Comparison of ENCODE assay signal across 8 mouse cellular contexts in genomic region chr3:158031371-158031925, GRCm38 (mm10). TPM values are rescaled to one million over a fixed set of nuclear protein-coding genes. Genes with fewer than 3 reads are reported as not detected.
A peak's percentile ranks its signal among the peaks of the same experiment; 100 is the strongest.
DNase-seq lines count a peak whose midpoint lies in the region; ATAC-seq and TF ChIP-seq lines count a peak whose summit lies in the region.

No protein-coding gene starts in this region.

- peak overlapping the region; percentile 68 for H3K4me2 ChIP-seq in kidney, embryonic 14.5 days (replicated peaks; ENCODE audit: low read depth, low read length)
- H3K4me2 ChIP-seq in limb, embryonic 15.5 days: peak overlapping the region; percentile 60
- peak overlapping the region; percentile 80 for H3K4me2 ChIP-seq in midbrain, postnatal 0 days (ENCODE audit: low read depth, low read length, poor library complexity, severe bottlenecking)

- peaks cover 100% of the 10 kb centered on the region for H3K79me2 ChIP-seq in C2C12 (ENCODE audit: control insufficient read depth, insufficient read depth)

- peak overlapping the region; percentile 99 for H3ac ChIP-seq in C2C12 (ENCODE audit: control insufficient read depth, insufficient read length, low read depth)

- peak overlapping the region; percentile 71 for H3K4me3 ChIP-seq in C2C12 (ENCODE audit: insufficient read depth, poor library complexity, severe bottlenecking)
- H3K4me3 ChIP-seq in embryonic fibroblast, embryonic 13.5 days (ENCODE audit: insufficient read depth, low read length): peak overlapping the region; percentile 87
- H3K4me3 ChIP-seq in heart, embryonic 10.5 days: peak overlapping the region; percentile 84
- H3K4me3 ChIP-seq in kidney, embryonic 14.5 days (ENCODE audit: low read length): peak overlapping the region; percentile 93
- H3K4me3 ChIP-seq in limb, embryonic 15.5 days: peak overlapping the region; percentile 96
- H3K4me3 ChIP-seq in midbrain, postnatal 0 days (ENCODE audit: low read depth, low read length): peak overlapping the region; percentile 98

- H3K79me3 ChIP-seq in C2C12 (ENCODE audit: low read depth): peaks cover 94% of the 10 kb centered on the region

- peak; percentile 94 for ATAC-seq in kidney, embryonic 14.5 days (ENCODE audit: low FRiP score, low TSS enrichment)
- ATAC-seq in limb, embryonic 15.5 days (ENCODE audit: insufficient number of reproducible peaks, low FRiP score, low TSS enrichment, low read depth): peak; percentile 85
- ATAC-seq in midbrain, postnatal 0 days (ENCODE audit: low FRiP score): peak; percentile 94

- H3K27ac ChIP-seq in embryonic fibroblast, embryonic 13.5 days (ENCODE audit: insufficient read depth, low read length): peak overlapping the region; percentile 88
- peak overlapping the region; percentile 96 for H3K27ac ChIP-seq in heart, embryonic 10.5 days
- peak overlapping the region; percentile 94 for H3K27ac ChIP-seq in kidney, embryonic 14.5 days (ENCODE audit: low read depth, low read length)
- peak overlapping the region; percentile 96 for H3K27ac ChIP-seq in limb, embryonic 15.5 days
- H3K27ac ChIP-seq in midbrain, postnatal 0 days (ENCODE audit: low read depth, low read length): peak overlapping the region; percentile 85

- under 1% methylated on average over 61 of the region's 61 CpGs for WGBS in heart, embryonic 10.5 days
- under 1% methylated on average over 56 of the region's 61 CpGs for WGBS in kidney, embryonic 14.5 days
- under 1% methylated on average over 61 of the region's 61 CpGs for WGBS in limb, embryonic 15.5 days
- WGBS in midbrain, postnatal 0 days: under 1% methylated on average over 61 of the region's 61 CpGs

- no peak for TF ChIP-seq CTCF in C2C12 (IDR thresholded peaks at IDR 0.05; ENCODE audit: control insufficient read depth, insufficient read depth, insufficient read length)
- TF ChIP-seq CTCF in embryonic fibroblast, embryonic 13.5 days (IDR thresholded peaks at IDR 0.05; ENCODE audit: borderline replicate concordance, insufficient read depth, low read length): no peak
- TF ChIP-seq CTCF in midbrain, postnatal 0 days (IDR thresholded peaks at IDR 0.05): no peak

- peak; percentile 75 for TF ChIP-seq POLR2A in embryonic fibroblast, embryonic 13.5 days (IDR thresholded peaks at IDR 0.05; ENCODE audit: low read depth, low read length)

- H3K4me1 ChIP-seq in embryonic fibroblast, embryonic 13.5 days (ENCODE audit: control insufficient read depth, insufficient read depth, low read length): no peaks in the 10 kb centered on the region
- peaks cover 10% of the 10 kb centered on the region; the same call in 1 of the 2 replicates for H3K4me1 ChIP-seq in heart, embryonic 10.5 days
- H3K4me1 ChIP-seq in kidney, embryonic 14.5 days (ENCODE audit: control insufficient read depth, insufficient read depth, low read length): peaks cover 3% of the 10 kb centered on the region; the same call in 1 of the 2 replicates
- peaks cover 18% of the 10 kb centered on the region for H3K4me1 ChIP-seq in limb, embryonic 15.5 days
- H3K4me1 ChIP-seq in midbrain, postnatal 0 days (ENCODE audit: insufficient read depth, low read length): peaks cover 4% of the 10 kb centered on the region; the same call in 1 of the 2 replicates

- peak overlapping the region; percentile 94 for H3K9ac ChIP-seq in kidney, embryonic 14.5 days (ENCODE audit: low read depth, low read length)
- H3K9ac ChIP-seq in limb, embryonic 15.5 days: peak overlapping the region; percentile 95
- H3K9ac ChIP-seq in midbrain, postnatal 0 days (replicated peaks; ENCODE audit: low read length, poor library complexity, severe bottlenecking): peak overlapping the region; percentile 95

- DNase-seq in brain, adult 2 months (ENCODE audit: low read depth, low spot score): peak; percentile 94
- DNase-seq in heart, embryonic 10.5 days (ENCODE audit: low spot score): peak; percentile 96
- DNase-seq in midbrain, postnatal 0 days (ENCODE audit: low spot score): peak; percentile 93
- DNase-seq in spleen, postnatal 10 days (ENCODE audit: low spot score in 2 of 2): peak; percentile 89 to 95

- H3K9me3 ChIP-seq in heart, embryonic 10.5 days: no peaks in the 10 kb centered on the region
- H3K9me3 ChIP-seq in kidney, embryonic 14.5 days (ENCODE audit: control insufficient read depth, low read length): no peaks in the 10 kb centered on the region
- H3K9me3 ChIP-seq in limb, embryonic 15.5 days: no peaks in the 10 kb centered on the region
- H3K9me3 ChIP-seq in midbrain, postnatal 0 days (ENCODE audit: low read length): no peaks in the 10 kb centered on the region

- peaks cover 42% of the 10 kb centered on the region for H3K36me3 ChIP-seq in C2C12 (ENCODE audit: control insufficient read depth, insufficient read depth)
- H3K36me3 ChIP-seq in heart, embryonic 10.5 days: peaks cover 7% of the 10 kb centered on the region
- H3K36me3 ChIP-seq in kidney, embryonic 14.5 days (ENCODE audit: control insufficient read depth, insufficient read depth, low read length): peaks cover 5% of the 10 kb centered on the region; the same call in 1 of the 2 replicates
- peaks cover 4% of the 10 kb centered on the region; the same call in 1 of the 2 replicates for H3K36me3 ChIP-seq in limb, embryonic 15.5 days
- H3K36me3 ChIP-seq in midbrain, postnatal 0 days (ENCODE audit: insufficient read depth, low read length): peaks cover 2% of the 10 kb centered on the region; the same call in 1 of the 2 replicates

- no peaks in the 10 kb centered on the region for H3K27me3 ChIP-seq in C2C12 (ENCODE audit: control insufficient read depth, insufficient read depth, insufficient read length)
- no peaks in the 10 kb centered on the region for H3K27me3 ChIP-seq in heart, embryonic 10.5 days (ENCODE audit: insufficient read depth, poor library complexity, severe bottlenecking)
- no peaks in the 10 kb centered on the region for H3K27me3 ChIP-seq in kidney, embryonic 14.5 days (ENCODE audit: control insufficient read depth, insufficient read depth, low read length)
- no peaks in the 10 kb centered on the region for H3K27me3 ChIP-seq in limb, embryonic 15.5 days
- no peaks in the 10 kb centered on the region for H3K27me3 ChIP-seq in midbrain, postnatal 0 days (ENCODE audit: insufficient read depth, low read length)

TF ChIP-seq in C2C12, 6 proteins besides CTCF, POLR2A, EP300 and RAD21:
- TF ChIP-seq FOSL1 (IDR thresholded peaks at IDR 0.05; ENCODE audit: insufficient read depth, low read length, poor library complexity, severe bottlenecking) (no peak), USF1 (IDR thresholded peaks at IDR 0.05; ENCODE audit: low read depth) (no peak), CEBPB (IDR thresholded peaks at IDR 0.05; ENCODE audit: low read depth) (no peak)
TF ChIP-seq in C2C12: peak in this region for 0.

RNA-seq across cellular contexts. Expression of gene Srsf11, which starts 5.0 kb away (rescaled TPM):
- 50.8 TPM for polyA plus RNA-seq in C2C12 (2012; fragmentation: generic; extraction: Trizol)
- 227 and 267 TPM in 2 replicates for polyA plus RNA-seq in embryonic fibroblast, embryonic 13.5 days (2011; ENCODE audit: insufficient read length, low read depth, missing spikeins)
- 182 and 222 TPM in 2 replicates for polyA plus RNA-seq in heart, embryonic 10.5 days (2016; fragmentation: Nextera tagmentation; extraction: Ambion mirVana)
- 286 and 338 TPM in 2 replicates for polyA plus RNA-seq in kidney, embryonic 14.5 days (2014; fragmentation: Nextera tagmentation; extraction: Ambion mirVana)
- 228 and 247 TPM in 2 replicates for polyA plus RNA-seq in limb, embryonic 15.5 days (2015; fragmentation: Nextera tagmentation; extraction: Ambion mirVana)
- 187 and 231 TPM in 2 replicates for total RNA-seq in midbrain, postnatal 0 days (2014; rRNA removed)
- 152 and 188 TPM in 2 replicates for polyA plus RNA-seq in midbrain, postnatal 0 days (2015; fragmentation: Nextera tagmentation; extraction: Ambion mirVana)

RNA-seq across cellular contexts. Expression of gene Lrrc40, which starts 5.0 kb away (rescaled TPM):
- polyA plus RNA-seq in C2C12 (2012; fragmentation: generic; extraction: Trizol): 13.8 TPM
- polyA plus RNA-seq in embryonic fibroblast, embryonic 13.5 days (2011; ENCODE audit: insufficient read length, low read depth, missing spikeins): 39.1 and 63.1 TPM in 2 replicates
- polyA plus RNA-seq in heart, embryonic 10.5 days (2016; fragmentation: Nextera tagmentation; extraction: Ambion mirVana): 61.3 and 61.9 TPM in 2 replicates
- 52.7 and 66.5 TPM in 2 replicates for polyA plus RNA-seq in kidney, embryonic 14.5 days (2014; fragmentation: Nextera tagmentation; extraction: Ambion mirVana)
- polyA plus RNA-seq in limb, embryonic 15.5 days (2015; fragmentation: Nextera tagmentation; extraction: Ambion mirVana): 44.2 and 45.3 TPM in 2 replicates
- total RNA-seq in midbrain, postnatal 0 days (2014; rRNA removed): 44.3 and 49.5 TPM in 2 replicates
- polyA plus RNA-seq in midbrain, postnatal 0 days (2015; fragmentation: Nextera tagmentation; extraction: Ambion mirVana): 52.9 and 53.8 TPM in 2 replicates

Comparison
In these comparisons a context has a peak if more than half of its experiments do, and no peak if none do; other contexts are left out.
1. Peak in every context shown above with its lines: DNase-seq, ATAC-seq, H3K4me3 ChIP-seq and H3K27ac ChIP-seq.